Mouse (Mus musculus) spleen, adult 12 weeks (tissue): ENCODE measurements at regions not wholly inside any gene's neighbourhood (a gene's known extent, or its start where the extent isn't known, plus 50 kb on each side); places are given as distances from the start of the nearest gene placed in this dataset.

Source experiments
- DNase-seq: peaks from one replicate; pipeline ENCODE4 v3.0.0; 2022; ENCODE audit warnings: low spot score

DNA sequence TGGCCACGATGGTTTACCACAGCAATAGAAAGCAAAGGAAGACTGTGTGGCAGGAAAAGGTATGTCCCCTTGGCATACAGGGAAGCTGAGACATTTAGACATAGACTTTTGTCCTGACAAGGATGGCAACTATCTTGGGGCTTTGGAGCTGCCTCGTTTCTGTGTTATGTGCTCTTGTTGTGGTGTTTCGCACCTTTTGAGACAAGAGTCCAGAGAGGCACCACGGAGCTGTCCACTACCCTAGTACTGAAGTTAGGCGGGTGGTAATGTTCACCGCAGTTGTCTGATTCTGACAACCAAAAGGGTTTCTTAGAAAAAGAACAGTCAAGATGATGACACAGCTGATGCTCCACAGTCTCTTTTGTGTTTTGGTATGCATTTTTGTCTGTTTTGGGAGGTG, 90.9 kb upstream of the Got2 start:
- no peak for DNase-seq

DNA sequence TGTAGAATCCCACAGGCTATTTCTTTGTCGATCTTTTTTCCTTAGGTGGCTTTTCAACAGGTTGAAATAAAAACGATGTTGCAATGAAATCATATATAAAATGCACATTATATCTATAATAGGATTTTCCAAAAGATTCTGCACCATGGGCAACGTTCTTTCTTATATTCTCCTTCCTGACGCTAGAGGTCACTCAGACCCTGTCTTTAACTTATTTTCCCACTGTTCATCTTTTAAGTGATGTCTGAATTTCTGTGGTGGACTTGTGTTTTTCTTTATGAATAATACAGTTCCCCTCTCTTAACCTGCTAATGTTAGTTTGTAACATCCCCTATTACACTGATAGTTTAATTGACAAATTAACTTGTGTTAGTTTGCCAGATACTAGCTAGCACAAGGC, 86.5 kb upstream of the Got2 start:
- no peak for DNase-seq

- DNase-seq = no peak
These were observed 85.9 kb upstream of the Got2 start for GRCm38 (mm10) chr8:95974231-95974630.

- DNase-seq = no peak
These were observed 85.2 kb upstream of the Got2 start for GRCm38 (mm10) chr8:95973571-95973970.

- DNase-seq = no peak
These were observed 80.5 kb upstream of the Got2 start for GRCm38 (mm10) chr8:95968828-95969227.

- DNase-seq = no peak
These were observed 78.1 kb upstream of the Got2 start for GRCm38 (mm10) chr8:95966430-95966829.

- no peak for DNase-seq
These were observed 63.9 kb upstream of the Got2 start for GRCm38 (mm10) chr8:95952257-95952656.

DNA sequence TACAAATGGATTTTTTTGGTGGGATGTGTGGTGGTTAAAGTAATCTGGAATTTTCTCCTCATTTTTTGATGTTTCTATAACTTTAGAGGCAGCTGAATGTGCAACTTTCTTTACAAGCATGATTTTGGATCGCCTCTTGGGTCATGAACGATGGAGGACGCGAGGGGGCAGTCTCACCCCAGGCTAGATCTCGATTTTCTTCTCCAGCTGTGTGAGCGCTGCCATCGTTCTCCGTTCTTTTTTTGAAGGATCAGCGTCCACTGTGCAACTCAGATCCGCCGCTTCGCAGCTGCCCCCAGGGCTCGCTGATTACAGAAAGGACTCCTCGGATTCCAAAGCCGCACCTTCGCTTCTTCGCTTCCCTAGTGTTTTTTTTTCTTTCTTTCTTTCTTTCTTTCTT, 63.4 kb upstream of the Got2 start:
- no peak for DNase-seq
